Mouse (Mus musculus) forebrain, embryonic 16.5 days (tissue): Measurements from ENCODE around the gene Gm13277. TPM values are rescaled to one million over a fixed set of nuclear protein-coding genes. Genes with fewer than 3 reads are reported as not detected.
"Not testable (repeated sequence)": the region's sequence is repeated elsewhere in the genome, so short reads cannot be mapped to it uniquely, and the experiment has no call there.

Experiments
- ATAC-seq: fragments of 200-750 bp; cut with Nextera tagmentation; 2 replicates; pipeline ENCODE4 v1.8.0; 2017; ENCODE audit warnings: mild to moderate bottlenecking, moderate library complexity
- H3K27ac ChIP-seq: fragments of 300-500 bp; sonication (generic); 2 replicates; pipeline ENCODE4 v1.5.1; 2014; ENCODE audit warnings: low read length, control low read depth
- H3K27me3 ChIP-seq: fragments of 300-500 bp; sonication (generic); replicated peaks from 2 replicates; pipeline ENCODE4 v1.6.1; 2014; ENCODE audit warnings: low read length; ENCODE audit not compliant: control insufficient read depth, insufficient read depth
- H3K36me3 ChIP-seq: fragments of 300-500 bp; sonication (generic); 2 replicates; pipeline ENCODE4 v1.6.1; 2014; ENCODE audit not compliant: control insufficient read depth, insufficient read depth
- H3K4me1 ChIP-seq: fragments of 300-500 bp; sonication (generic); replicated peaks from 2 replicates; pipeline ENCODE4 v1.6.1; 2014; ENCODE audit warnings: low read length; ENCODE audit not compliant: control insufficient read depth, insufficient read depth
- H3K4me2 ChIP-seq: fragments of 300-500 bp; sonication (generic); 2 replicates; pipeline ENCODE4 v1.6.1; 2014; ENCODE audit warnings: mild to moderate bottlenecking, low read length, control low read depth
- H3K4me3 ChIP-seq: fragments of 300-500 bp; sonication (generic); replicated peaks from 2 replicates; pipeline ENCODE4 v1.5.1; 2014; ENCODE audit warnings: mild to moderate bottlenecking, low read length, control low read depth
- H3K9ac ChIP-seq: fragments of 300-500 bp; sonication (generic); replicated peaks from 2 replicates; pipeline ENCODE4 v1.6.1; 2014; ENCODE audit warnings: low read depth, low read length, control low read depth
- H3K9me3 ChIP-seq: fragments of 300-500 bp; sonication (generic); 2 replicates; pipeline ENCODE4 v1.6.1; 2016; ENCODE audit warnings: low read length; ENCODE audit not compliant: control insufficient read depth
- WGBS: fragments of 180-500 bp; shearing (Covaris S2); extraction: QIAGEN DNeasy Blood & Tissue Kit; methylation state at CpG from one replicate; pipeline ENCODE4 v1.1.7; 2014; 5-methylcytosine and 5-hydroxymethylcytosine counted together
- polyA plus RNA-seq: library from polyadenylated mRNA; unstranded; fragments of >200 nt; fragmentation: Nextera tagmentation; extraction: Ambion mirVana; gene quantifications from 2 replicates; pipeline ENCODE4 v1.2.1, GENCODE M21; 2015

Gm13277 gene
- polyA plus RNA-seq, 1 experiment from 2014 or later, result not detected

DNA sequence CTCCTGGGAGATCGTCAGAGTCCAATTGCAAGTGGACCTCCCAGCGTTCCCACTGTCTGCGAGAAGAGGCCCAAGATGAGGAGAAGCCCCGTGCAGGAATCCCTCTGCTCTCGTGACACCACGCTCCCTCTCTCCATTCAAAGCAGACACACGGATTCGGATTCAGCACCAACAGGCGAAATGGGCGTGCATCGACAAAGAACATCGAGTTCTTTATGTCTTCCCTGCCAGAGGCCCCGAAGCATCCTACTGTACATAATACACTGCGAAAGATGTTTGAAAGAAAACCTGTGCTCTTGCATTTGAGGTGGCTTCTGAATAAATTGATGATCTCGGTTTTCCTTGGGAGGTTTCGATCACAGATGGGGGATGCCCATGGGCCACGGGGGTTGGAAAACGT lies 8.1 kb upstream of the Gm13277 start:
- H3K9me3 ChIP-seq, H3K4me1 ChIP-seq, H3K9ac ChIP-seq, H3K27me3 ChIP-seq, ATAC-seq, H3K36me3 ChIP-seq, H3K4me3 ChIP-seq, H3K4me2 ChIP-seq, H3K27ac ChIP-seq: not testable (repeated sequence)
- 52% methylated on average over 14 of the region's 18 CpGs for WGBS

DNA sequence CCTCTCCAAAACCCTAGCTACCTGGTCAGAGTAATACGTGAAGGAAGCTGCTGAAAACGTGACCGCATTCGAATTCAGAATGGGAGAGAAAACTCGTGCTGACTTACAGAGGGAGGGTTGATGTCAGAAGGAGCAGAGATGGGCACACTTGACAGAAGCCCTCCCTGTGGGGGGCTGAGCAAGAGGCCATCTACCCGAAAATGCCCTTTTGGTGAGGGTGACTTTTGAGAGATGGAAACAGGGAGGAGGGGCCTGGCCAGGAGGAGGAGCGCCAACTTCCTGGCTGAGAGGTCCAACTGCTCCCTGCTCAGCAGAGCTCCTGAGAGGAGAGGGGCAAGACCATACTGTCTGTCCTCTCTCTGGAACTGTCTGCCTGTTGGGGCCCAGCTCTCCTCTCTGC lies 6.6 kb upstream of the Gm13277 start, which contains the start of gene Ifnz:
Gene Ifnz, plus strand, starts transcription at position 301 of the 400 bp plus-strand sequence.
- H3K4me3 ChIP-seq, H3K27me3 ChIP-seq, H3K27ac ChIP-seq, H3K9me3 ChIP-seq, H3K9ac ChIP-seq, H3K4me1 ChIP-seq, H3K36me3 ChIP-seq, ATAC-seq: not testable (repeated sequence)
- peak within 1 kb of the TSS; percentile 39; the same call in 1 of the 2 replicates for H3K4me2 ChIP-seq
- WGBS, result 36% methylated on average over 3 of the region's 7 CpGs

DNA sequence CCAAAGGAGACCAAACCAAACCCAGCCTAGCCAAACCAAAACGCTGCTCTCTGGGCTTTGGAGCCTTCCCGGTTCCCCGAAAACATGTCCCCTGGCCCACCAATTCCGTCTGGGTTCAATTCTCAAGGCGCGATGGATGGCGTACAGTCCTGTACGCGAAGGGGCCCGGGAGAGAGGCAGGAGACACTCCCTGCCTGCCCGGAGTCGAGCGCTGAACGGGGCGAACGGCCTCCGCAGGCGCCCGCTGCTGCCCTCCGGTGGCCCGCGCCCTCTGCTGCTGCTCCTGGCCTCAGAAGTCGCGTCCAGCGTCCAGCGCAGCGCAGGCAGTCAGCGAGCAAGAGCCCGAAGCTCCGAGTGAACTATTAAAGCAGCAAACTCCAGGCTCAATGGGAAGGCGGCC lies 6.1 kb upstream of the Gm13277 start:
- WGBS, result 2% methylated on average over 9 of the region's 31 CpGs
- H3K9ac ChIP-seq, H3K9me3 ChIP-seq, H3K4me3 ChIP-seq, H3K4me1 ChIP-seq, H3K36me3 ChIP-seq, H3K27ac ChIP-seq, ATAC-seq, H3K27me3 ChIP-seq: not testable (repeated sequence)
- peak overlapping the region; percentile 39; the same call in 1 of the 2 replicates for H3K4me2 ChIP-seq

DNA sequence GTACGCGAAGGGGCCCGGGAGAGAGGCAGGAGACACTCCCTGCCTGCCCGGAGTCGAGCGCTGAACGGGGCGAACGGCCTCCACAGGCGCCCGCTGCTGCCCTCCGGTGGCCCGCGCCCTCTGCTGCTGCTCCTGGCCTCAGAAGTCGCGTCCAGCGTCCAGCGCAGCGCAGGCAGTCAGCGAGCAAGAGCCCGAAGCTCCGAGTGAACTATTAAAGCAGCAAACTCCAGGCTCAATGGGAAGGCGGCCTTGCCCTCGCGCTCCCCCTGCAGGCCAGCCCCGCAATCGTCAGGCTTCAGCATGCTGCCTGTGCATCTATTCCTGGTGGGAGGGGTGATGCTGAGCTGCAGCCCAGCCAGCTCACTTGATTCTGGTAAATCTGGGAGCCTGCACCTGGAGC lies 3.0 kb upstream of the Gm13277 start, which contains the start of gene Gm13276:
Gene Gm13276, plus strand, starts transcription at position 301 of the 400 bp plus-strand sequence.
- H3K27me3 ChIP-seq, result not testable (repeated sequence)
- no CpG with 5 or more reads among the region's 27 CpGs for WGBS

DNA sequence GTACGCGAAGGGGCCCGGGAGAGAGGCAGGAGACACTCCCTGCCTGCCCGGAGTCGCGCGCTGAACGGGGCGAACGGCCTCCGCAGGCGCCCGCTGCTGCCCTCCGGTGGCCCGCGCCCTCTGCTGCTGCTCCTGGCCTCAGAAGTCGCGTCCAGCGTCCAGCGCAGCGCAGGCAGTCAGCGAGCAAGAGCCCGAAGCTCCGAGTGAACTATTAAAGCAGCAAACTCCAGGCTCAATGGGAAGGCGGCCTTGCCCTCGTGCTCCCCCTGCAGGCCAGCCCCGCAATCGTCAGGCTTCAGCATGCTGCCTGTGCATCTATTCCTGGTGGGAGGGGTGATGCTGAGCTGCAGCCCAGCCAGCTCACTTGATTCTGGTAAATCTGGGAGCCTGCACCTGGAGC lies 2.8 kb downstream of the Gm13277 start, which contains the start of gene Gm13278:
Gene Gm13278, plus strand, starts transcription at position 301 of the 400 bp plus-strand sequence.
- WGBS, result no CpG with 5 or more reads among the region's 28 CpGs
- not testable (repeated sequence) for H3K36me3 ChIP-seq, H3K9me3 ChIP-seq, ATAC-seq, H3K9ac ChIP-seq, H3K4me2 ChIP-seq, H3K4me1 ChIP-seq, H3K27me3 ChIP-seq, H3K27ac ChIP-seq, H3K4me3 ChIP-seq

More for the DNA sequence above, 3.0 kb upstream of the Gm13277 start, which contains the start of gene Gm13276:
- H3K4me1 ChIP-seq, H3K36me3 ChIP-seq, H3K4me3 ChIP-seq, H3K9me3 ChIP-seq, H3K27ac ChIP-seq, ATAC-seq, H3K9ac ChIP-seq, H3K4me2 ChIP-seq: not testable (repeated sequence)

DNA sequence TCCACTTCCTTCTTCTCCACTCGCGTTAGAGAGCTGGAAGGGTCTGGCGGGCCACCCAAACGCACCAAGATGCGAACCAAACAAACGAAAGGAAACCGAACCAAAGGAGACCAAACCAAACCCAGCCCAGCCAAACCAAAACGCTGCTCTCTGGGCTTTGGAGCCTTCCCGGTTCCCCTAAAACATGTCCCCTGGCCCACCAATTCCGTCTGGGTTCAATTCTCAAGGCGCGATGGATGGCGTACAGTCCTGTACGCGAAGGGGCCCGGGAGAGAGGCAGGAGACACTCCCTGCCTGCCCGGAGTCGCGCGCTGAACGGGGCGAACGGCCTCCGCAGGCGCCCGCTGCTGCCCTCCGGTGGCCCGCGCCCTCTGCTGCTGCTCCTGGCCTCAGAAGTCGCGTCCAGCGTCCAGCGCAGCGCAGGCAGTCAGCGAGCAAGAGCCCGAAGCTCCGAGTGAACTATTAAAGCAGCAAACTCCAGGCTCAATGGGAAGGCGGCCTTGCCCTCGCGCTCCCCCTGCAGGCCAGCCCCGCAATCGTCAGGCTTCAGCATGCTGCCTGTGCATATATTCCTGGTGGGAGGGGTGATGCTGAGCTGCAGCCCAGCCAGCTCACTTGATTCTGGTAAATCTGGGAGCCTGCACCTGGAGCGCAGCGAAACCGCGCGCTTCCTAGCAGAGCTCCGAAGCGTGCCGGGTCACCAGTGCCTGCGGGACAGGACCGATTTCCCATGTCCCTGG lies 5.7 kb downstream of the Gm13277 start, which contains the start of gene Gm13275:
Gene Gm13275, plus strand, starts transcription at position 552 of the 740 bp plus-strand sequence.
- not testable (repeated sequence) for H3K9ac ChIP-seq, H3K27me3 ChIP-seq, H3K4me2 ChIP-seq, H3K4me1 ChIP-seq, H3K27ac ChIP-seq, H3K4me3 ChIP-seq, ATAC-seq, H3K36me3 ChIP-seq, H3K9me3 ChIP-seq
- 0% methylated on average over 6 of the region's 52 CpGs for WGBS

DNA sequence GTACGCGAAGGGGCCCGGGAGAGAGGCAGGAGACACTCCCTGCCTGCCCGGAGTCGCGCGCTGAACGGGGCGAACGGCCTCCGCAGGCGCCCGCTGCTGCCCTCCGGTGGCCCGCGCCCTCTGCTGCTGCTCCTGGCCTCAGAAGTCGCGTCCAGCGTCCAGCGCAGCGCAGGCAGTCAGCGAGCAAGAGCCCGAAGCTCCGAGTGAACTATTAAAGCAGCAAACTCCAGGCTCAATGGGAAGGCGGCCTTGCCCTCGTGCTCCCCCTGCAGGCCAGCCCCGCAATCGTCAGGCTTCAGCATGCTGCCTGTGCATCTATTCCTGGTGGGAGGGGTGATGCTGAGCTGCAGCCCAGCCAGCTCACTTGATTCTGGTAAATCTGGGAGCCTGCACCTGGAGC lies 8.7 kb downstream of the Gm13277 start, which contains the start of gene Gm13279:
Gene Gm13279, plus strand, starts transcription at position 301 of the 400 bp plus-strand sequence.
- WGBS, result no CpG with 5 or more reads among the region's 28 CpGs
- not testable (repeated sequence) for H3K9me3 ChIP-seq, H3K4me1 ChIP-seq, H3K4me2 ChIP-seq, H3K9ac ChIP-seq, H3K4me3 ChIP-seq, H3K27me3 ChIP-seq, H3K27ac ChIP-seq, H3K36me3 ChIP-seq, ATAC-seq

DNA sequence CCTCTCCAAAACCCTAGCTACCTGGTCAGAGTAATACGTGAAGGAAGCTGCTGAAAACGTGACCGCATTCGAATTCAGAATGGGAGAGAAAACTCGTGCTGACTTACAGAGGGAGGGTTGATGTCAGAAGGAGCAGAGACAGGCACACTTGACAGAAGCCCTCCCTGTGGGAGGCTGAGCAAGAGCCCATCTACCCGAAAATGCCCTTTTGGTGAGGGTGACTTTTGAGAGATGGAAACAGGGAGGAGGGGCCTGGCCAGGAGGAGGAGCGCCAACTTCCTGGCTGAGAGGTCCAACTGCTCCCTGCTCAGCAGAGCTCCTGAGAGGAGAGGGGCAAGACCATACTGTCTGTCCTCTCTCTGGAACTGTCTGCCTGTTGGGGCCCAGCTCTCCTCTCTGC lies 10.9 kb downstream of the Gm13277 start, which contains the start of gene Gm13285:
Gene Gm13285, plus strand, starts transcription at position 301 of the 400 bp plus-strand sequence.
- H3K27me3 ChIP-seq, H3K4me1 ChIP-seq, H3K4me3 ChIP-seq, H3K36me3 ChIP-seq, H3K4me2 ChIP-seq, H3K27ac ChIP-seq, H3K9me3 ChIP-seq, H3K9ac ChIP-seq, ATAC-seq: not testable (repeated sequence)
- 33% methylated on average over 1 of the region's 7 CpGs for WGBS

DNA sequence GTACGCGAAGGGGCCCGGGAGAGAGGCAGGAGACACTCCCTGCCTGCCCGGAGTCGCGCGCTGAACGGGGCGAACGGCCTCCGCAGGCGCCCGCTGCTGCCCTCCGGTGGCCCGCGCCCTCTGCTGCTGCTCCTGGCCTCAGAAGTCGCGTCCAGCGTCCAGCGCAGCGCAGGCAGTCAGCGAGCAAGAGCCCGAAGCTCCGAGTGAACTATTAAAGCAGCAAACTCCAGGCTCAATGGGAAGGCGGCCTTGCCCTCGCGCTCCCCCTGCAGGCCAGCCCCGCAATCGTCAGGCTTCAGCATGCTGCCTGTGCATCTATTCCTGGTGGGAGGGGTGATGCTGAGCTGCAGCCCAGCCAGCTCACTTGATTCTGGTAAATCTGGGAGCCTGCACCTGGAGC lies 14.5 kb downstream of the Gm13277 start, which contains the start of gene Gm13287:
Gene Gm13287, plus strand, starts transcription at position 301 of the 400 bp plus-strand sequence.
- H3K9ac ChIP-seq, H3K4me1 ChIP-seq, H3K27me3 ChIP-seq, H3K27ac ChIP-seq, ATAC-seq, H3K4me2 ChIP-seq, H3K36me3 ChIP-seq, H3K9me3 ChIP-seq, H3K4me3 ChIP-seq: not testable (repeated sequence)
- no CpG with 5 or more reads among the region's 29 CpGs for WGBS
